Mouse (Mus musculus): ENCODE measurements around the gene Gm17662.

The Gm17662 gene

GRCm38 (mm10) chr4:104888499-104889262, 31.6 kb downstream of the Gm17662 start:
- CTCF ChIA-PET = no interaction called here

GRCm38 (mm10) chr4:104891708-104892107, 34.6 kb downstream of the Gm17662 start:
- CTCF ChIA-PET = no interaction called here

- CTCF ChIA-PET = no interaction called here
Observed at GRCm38 (mm10) chr4:104893588-104893987, 36.5 kb downstream of the Gm17662 start.

- CTCF ChIA-PET = interaction anchor here (0.7 kb wide), 1 partner anchor 8 kb away, joined by 3 read pairs; no protein-coding TSS in a partner anchor
Observed at GRCm38 (mm10) chr4:104894004-104894734, 37.0 kb downstream of the Gm17662 start.

- CTCF ChIA-PET = no interaction called here
Observed at GRCm38 (mm10) chr4:104902836-104903235, 45.7 kb downstream of the Gm17662 start.

- CTCF ChIA-PET = no interaction called here
Observed at GRCm38 (mm10) chr4:104905049-104905448, 47.9 kb downstream of the Gm17662 start.
